Mouse (Mus musculus): ENCODE measurements at regions not wholly inside any gene's neighbourhood (a gene's known extent, or its start where the extent isn't known, plus 50 kb on each side); places are given as distances from the start of the nearest gene placed in this dataset.

DNA sequence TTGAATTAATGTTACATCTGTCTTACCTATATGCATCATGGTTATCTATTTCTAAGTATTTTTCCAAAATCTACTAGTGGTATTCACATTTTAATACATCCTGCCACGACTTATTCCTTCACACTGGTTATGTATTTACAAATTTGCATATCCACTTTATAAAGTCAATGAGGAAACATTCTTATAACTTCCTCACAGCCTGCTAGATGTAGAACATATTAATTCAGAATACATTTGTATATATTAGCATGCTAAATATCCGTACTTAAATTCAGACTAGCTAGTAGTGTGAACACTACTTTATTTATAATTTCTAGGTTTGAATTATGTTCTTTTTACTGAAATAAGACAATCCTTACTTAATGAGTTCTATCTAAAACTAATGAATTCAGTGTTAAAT is 549.8 kb upstream of the Smc2 start:
- TF ChIP-seq CTCF (IDR thresholded peaks at IDR 0.05; ENCODE audit: control insufficient read depth, insufficient read depth, insufficient read length) (no peak), CEBPB (IDR thresholded peaks at IDR 0.05; ENCODE audit: low read depth) (no peak), USF1 (IDR thresholded peaks at IDR 0.05; ENCODE audit: low read depth) (no peak), MAX (IDR thresholded peaks at IDR 0.05) (no peak), MYOG (IDR thresholded peaks at IDR 0.05; ENCODE audit: control insufficient read depth, extremely low read depth, insufficient read length) (no peak), FOSL1 (IDR thresholded peaks at IDR 0.05; ENCODE audit: insufficient read depth, low read length, poor library complexity, severe bottlenecking) (no peak), MYOD1 (IDR thresholded peaks at IDR 0.05; ENCODE audit: control insufficient read depth, insufficient read length, low read depth) (no peak)

Measured in C2C12 (cell line).